30 mouse cellular contexts compared by ENCODE assay signal in genomic region chr2:60120681-60121080, GRCm38 (mm10).
DNase-seq lines count a peak whose midpoint lies in the region; ATAC-seq and TF ChIP-seq lines count a peak whose summit lies in the region.
"Had no signal": no experiment of that assay in that cellular context is flagged by ENCODE, and none has a peak within 500 bp of the region (broad histone marks: within the 10 kb centered on the region; RNA-seq: fewer than 3 reads in every experiment).

No protein-coding gene starts in this region.

- peaks cover 42% of the 10 kb centered on the region for H3K4me1 ChIP-seq in heart, embryonic 12.5 days (replicated peaks)
- H3K4me1 ChIP-seq in heart, adult 2 months (ENCODE audit: control insufficient read depth, insufficient read depth, low read length) = peaks cover 18% of the 10 kb centered on the region

- ATAC-seq in heart, embryonic 12.5 days (ENCODE audit: insufficient number of reproducible peaks, low FRiP score) = no peak
- peak; percentile 18; the same call in 1 of the 2 replicates for ATAC-seq in neutrophil, adult 5-6 weeks (ENCODE audit: extremely low read depth, insufficient number of reproducible peaks, low FRiP score, poor library complexity, severe bottlenecking)
- no peak for ATAC-seq in megakaryocyte progenitor cell, adult 5-6 weeks (replicated peaks; ENCODE audit: poor library complexity)
- ATAC-seq: forebrain, embryonic 13.5 days; intestine, postnatal 0 days; lung, postnatal 0 days; midbrain, embryonic 16.5 days had no signal

- H3K27me3 ChIP-seq in heart, embryonic 12.5 days (replicated peaks) = no peaks in the 10 kb centered on the region
- H3K27me3 ChIP-seq in heart, adult 2 months (ENCODE audit: control insufficient read depth, insufficient read depth, low read length) = no peaks in the 10 kb centered on the region
- H3K27me3 ChIP-seq: forebrain, embryonic 13.5 days; hindbrain, embryonic 13.5 days; limb, embryonic 15.5 days; liver, embryonic 13.5 days had no signal

- no peak for TF ChIP-seq CTCF in heart, adult 2 months (IDR thresholded peaks at IDR 0.05)

- H3K9ac ChIP-seq in heart, embryonic 12.5 days = no peak overlapping the region
- H3K9ac ChIP-seq in heart, adult 2 months (ENCODE audit: low read depth, low read length) = no peak overlapping the region
- H3K9ac ChIP-seq: forebrain, embryonic 13.5 days; hindbrain, embryonic 13.5 days; limb, embryonic 15.5 days; liver, embryonic 13.5 days had no signal

- 83% methylated on average over 2 of the region's 2 CpGs for WGBS in heart, embryonic 12.5 days
- 57% methylated on average over 2 of the region's 2 CpGs for whole genome bisulfite sequencing in heart, adult 2 months

- TF ChIP-seq EP300 in heart, adult 2 months (IDR thresholded peaks at IDR 0.05; ENCODE audit: insufficient read depth, low read depth, low read length) = no peak

- DNase-seq in heart, adult 2 months = no peak
- peak; percentile 26 for DNase-seq in 416B (ENCODE audit: low read depth)
- DNase-seq in Muller cell, postnatal 12 days (ENCODE audit: inconsistent ontology term) = peak; percentile 30
- DNase-seq in kidney, postnatal 14 days = no peak
- DNase-seq: adrenal gland, adult 8-10 months; B cell, adult 2 months; cerebellum, adult 11 months; cerebellum, adult 9-10 months; cerebellum, postnatal 36 days; embryo, embryonic 11 days; gastrocnemius, postnatal 14 days; heart, adult 18-20 months; heart, postnatal 4 days; kidney, postnatal 25 days; liver, embryonic 13.5 days; lung, adult 18-20 months; lung, postnatal 4 days; right cerebral cortex, adult 18-20 months; right cerebral cortex, postnatal 4 days; thymus, adult 2 months; thymus, postnatal 36 days had no signal

- intact Hi-C loops in heart, adult 2 months (cut with DNase I) = loop anchor here (5.0 to 10.0 kb wide), 2 partner anchors 33 to 506 kb away; partner anchors contain the start of gene Tanc1

- H3K79me2 ChIP-seq in heart, adult 2 months (replicated peaks; ENCODE audit: control insufficient read depth, insufficient read depth, low read length) = peaks cover 10% of the 10 kb centered on the region

- H3K9me3 ChIP-seq in heart, embryonic 12.5 days (replicated peaks) = no peaks in the 10 kb centered on the region
- H3K9me3 ChIP-seq: forebrain, embryonic 13.5 days; hindbrain, embryonic 13.5 days; limb, embryonic 15.5 days; liver, embryonic 13.5 days had no signal

- H3K4me2 ChIP-seq in heart, embryonic 12.5 days = peak overlapping the region; percentile 25; the same call in 1 of the 2 replicates
- H3K4me2 ChIP-seq: limb, embryonic 15.5 days; liver, embryonic 13.5 days had no signal

- H3K4me3 ChIP-seq in heart, embryonic 12.5 days = no peak overlapping the region
- H3K4me3 ChIP-seq in heart, adult 2 months = no peak overlapping the region
- H3K4me3 ChIP-seq: forebrain, embryonic 13.5 days; hindbrain, embryonic 13.5 days; limb, embryonic 15.5 days; liver, embryonic 13.5 days had no signal

- no peak for TF ChIP-seq POLR2A in heart, adult 2 months (IDR thresholded peaks at IDR 0.05; ENCODE audit: insufficient read depth, low read depth, low read length)

- no peak overlapping the region for H3K27ac ChIP-seq in heart, embryonic 12.5 days (ENCODE audit: poor library complexity, severe bottlenecking)
- H3K27ac ChIP-seq in heart, adult 2 months = no peak overlapping the region; the same call in 1 of the 2 replicates
- H3K27ac ChIP-seq: forebrain, embryonic 13.5 days; hindbrain, embryonic 13.5 days; limb, embryonic 15.5 days had no signal

- H3K36me3 ChIP-seq in heart, embryonic 12.5 days = no peaks in the 10 kb centered on the region
- peaks cover 25% of the 10 kb centered on the region for H3K36me3 ChIP-seq in heart, adult 2 months (ENCODE audit: control insufficient read depth, insufficient read depth, low read length)
- H3K36me3 ChIP-seq: hindbrain, embryonic 13.5 days; limb, embryonic 15.5 days; liver, embryonic 13.5 days had no signal

Comparison
In these comparisons a context has a peak if more than half of its experiments do, and no peak if none do; other contexts are left out.
1. DNase-seq: peak in 416B (single experiment) and Muller cell, postnatal 12 days (single experiment); none in heart, adult 2 months (0 of 2) and kidney, postnatal 14 days (single experiment).